Mouse (Mus musculus): ENCODE measurements around the gene Yif1a. TPM values are rescaled to one million over a fixed set of nuclear protein-coding genes. Genes with fewer than 3 reads are reported as not detected.
A peak's percentile ranks its signal among the peaks of the same experiment; 100 is the strongest.

The Yif1a gene
- 111 and 119 TPM in 2 replicates for polyA plus RNA-seq (2015; fragmentation: Nextera tagmentation; extraction: Ambion mirVana)

DNA sequence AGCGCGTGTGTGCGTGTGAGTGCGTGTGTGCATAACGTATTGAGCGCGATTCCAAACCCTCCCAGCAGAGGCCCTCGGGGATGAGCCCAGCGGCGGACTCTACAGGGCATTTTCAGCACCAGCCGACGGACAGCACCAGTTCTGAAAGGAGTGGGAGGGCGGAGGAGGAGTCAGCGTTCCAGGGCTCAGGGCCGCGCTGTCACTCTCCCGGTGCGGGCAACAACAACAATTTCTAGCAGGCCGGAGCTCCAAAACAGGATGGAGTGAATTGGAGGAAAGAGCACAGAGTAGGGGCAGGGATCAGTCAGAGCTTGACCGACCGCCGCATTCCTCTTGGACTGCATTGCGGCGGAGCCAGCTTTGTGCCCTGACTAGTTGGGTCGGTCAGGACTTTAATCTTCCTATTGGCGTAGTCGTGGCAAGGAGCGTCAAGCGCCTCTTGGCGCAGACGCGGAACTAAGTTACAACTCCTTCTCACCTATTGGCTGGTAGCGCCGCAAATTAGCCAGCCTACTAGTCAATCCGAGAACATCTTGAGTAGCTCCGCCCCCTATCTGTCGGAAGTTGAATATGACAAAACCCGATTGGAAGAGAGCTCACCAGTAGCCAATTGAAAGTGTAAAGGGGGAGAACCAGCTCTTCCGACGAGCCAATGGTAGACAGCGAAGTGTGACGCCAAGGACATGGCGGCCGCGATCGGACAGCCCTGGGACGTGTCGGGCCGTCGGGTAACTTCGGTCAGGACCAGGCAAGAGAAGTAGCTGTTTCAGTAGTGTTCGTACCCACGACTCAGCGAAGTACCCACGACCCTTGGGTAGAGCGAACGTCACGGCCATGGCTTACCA is at the start of gene Yif1a:
Gene Yif1a (plus strand): TSS at position 655 of the 845 bp plus-strand sequence.
- ATAC-seq (ENCODE audit: insufficient number of reproducible peaks, low FRiP score, low TSS enrichment, low read depth): peak; percentile 91
- WGBS: under 1% methylated on average over 58 of the region's 58 CpGs
- H3K4me2 ChIP-seq (replicated peaks): peak within 1 kb of the TSS; percentile 55
- peaks cover 27% of the 10 kb centered on the region for H3K4me1 ChIP-seq
- H3K27me3 ChIP-seq: peaks cover 35% of the 10 kb centered on the region
- H3K27ac ChIP-seq (replicated peaks): peak within 1 kb of the TSS; percentile 87
- peak within 1 kb of the TSS; percentile 78 for H3K4me3 ChIP-seq (replicated peaks)
- peak within 1 kb of the TSS; percentile 57 for H3K9ac ChIP-seq
- H3K9me3 ChIP-seq (replicated peaks): no peaks in the 10 kb centered on the region
- H3K36me3 ChIP-seq: peaks cover 33% of the 10 kb centered on the region

DNA sequence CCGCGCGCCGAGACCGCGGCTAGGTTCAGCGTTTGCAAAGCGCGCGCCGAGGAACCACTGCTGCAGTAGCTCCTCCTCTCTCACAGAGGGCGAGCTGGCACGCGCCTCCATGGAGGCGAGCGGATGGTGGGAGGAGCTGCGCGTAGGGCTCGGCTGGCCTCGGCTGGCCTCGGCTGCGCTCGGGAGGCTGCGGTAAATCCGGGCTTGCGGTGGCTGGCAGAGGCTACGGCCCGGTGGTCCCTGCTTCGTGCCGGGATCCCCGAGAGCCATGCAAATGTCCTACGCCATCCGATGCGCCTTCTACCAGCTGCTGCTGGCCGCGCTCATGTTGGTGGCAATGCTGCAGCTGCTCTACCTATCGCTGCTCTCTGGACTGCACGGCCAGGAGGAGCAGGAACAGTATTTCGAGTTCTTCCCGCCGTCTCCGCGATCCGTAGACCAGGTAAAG is 49.6 kb upstream of the Yif1a start, which contains the start of the genes B4gat1 and AC124502.3:
Gene B4gat1 (plus strand): TSS at position 118 of the 448 bp plus-strand sequence.
Gene AC124502.3 (plus strand): TSS at position 183 of the 448 bp plus-strand sequence.
- H3K27me3 ChIP-seq: no peaks in the 10 kb centered on the region
- peak within 1 kb of the TSS; percentile 98 for H3K9ac ChIP-seq
- peaks cover 39% of the 10 kb centered on the region for H3K4me1 ChIP-seq
- peak within 1 kb of the TSS; percentile 85 for H3K27ac ChIP-seq (replicated peaks)
- under 1% methylated on average over 44 of the region's 44 CpGs for WGBS
- H3K4me2 ChIP-seq (replicated peaks): peak within 1 kb of the TSS; percentile 95
- peak; percentile 88 for ATAC-seq (ENCODE audit: insufficient number of reproducible peaks, low FRiP score, low TSS enrichment, low read depth)
- H3K36me3 ChIP-seq: 0 out of 2 replicates have a peak, but pooled peaks cover 8% of the 10 kb centered on the region
- no peaks in the 10 kb centered on the region for H3K9me3 ChIP-seq (replicated peaks)
- peak within 1 kb of the TSS; percentile 71 for H3K4me3 ChIP-seq (replicated peaks)

- H3K4me2 ChIP-seq (replicated peaks): peak overlapping the region; percentile 95
- peak overlapping the region; percentile 98 for H3K9ac ChIP-seq
- ATAC-seq (ENCODE audit: insufficient number of reproducible peaks, low FRiP score, low TSS enrichment, low read depth): peak; percentile 7; the same call in 1 of the 2 replicates
- H3K9me3 ChIP-seq (replicated peaks): no peaks in the 10 kb centered on the region
- no peaks in the 10 kb centered on the region for H3K27me3 ChIP-seq
- H3K4me1 ChIP-seq: peaks cover 39% of the 10 kb centered on the region
- H3K36me3 ChIP-seq: 0 out of 2 replicates have a peak, but pooled peaks cover 8% of the 10 kb centered on the region
- 10% methylated on average over 41 of the region's 41 CpGs for WGBS
- peak overlapping the region; percentile 71 for H3K4me3 ChIP-seq (replicated peaks)
- peak overlapping the region; percentile 85 for H3K27ac ChIP-seq (replicated peaks)
Measured at GRCm38 (mm10) chr19:5039301-5040114, 48.8 kb upstream of the Yif1a start.

DNA sequence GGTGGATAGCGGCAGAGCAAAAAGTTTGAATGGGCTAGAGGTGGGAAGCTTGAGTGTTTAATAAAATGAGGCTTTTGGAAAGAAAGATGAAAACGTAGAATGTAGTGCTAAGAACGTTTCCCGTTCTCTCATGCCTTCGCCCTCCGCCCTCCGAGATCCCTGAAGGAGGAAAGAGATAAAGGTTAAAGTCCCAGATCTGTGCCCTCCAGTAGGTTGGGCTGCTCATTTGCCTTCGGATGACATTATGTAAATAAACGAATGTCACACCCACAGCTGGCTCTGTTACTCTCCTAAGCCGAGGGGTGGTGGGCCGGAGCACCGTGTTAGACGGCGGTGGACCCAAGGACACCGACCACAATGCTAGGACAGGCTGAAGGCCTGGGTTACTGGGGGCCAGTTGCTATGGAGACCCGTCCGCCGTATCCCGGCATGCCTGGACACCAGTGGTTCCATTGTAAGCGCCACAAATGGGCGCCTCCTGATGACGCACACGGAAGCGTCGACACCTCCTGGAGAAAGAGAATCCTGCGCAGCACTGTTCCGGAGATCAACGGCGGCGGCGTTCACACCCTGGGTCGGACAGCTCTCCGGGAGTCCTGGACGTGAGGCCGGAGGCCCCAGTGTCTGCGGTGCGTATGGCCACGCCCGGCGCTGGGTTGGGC is 47.3 kb upstream of the Yif1a start, which contains the start of gene Brms1:
Gene Brms1 (plus strand): TSS at position 493 of the 662 bp plus-strand sequence.
- Histone ChIP-seq H3K4me1 (peaks cover 39% of the 10 kb centered on the region), H3K9me3 (replicated peaks) (no peaks in the 10 kb centered on the region), H3K4me2 (replicated peaks) (peak within 1 kb of the TSS; percentile 95), H3K36me3 (peaks cover 12% of the 10 kb centered on the region; the same call in 1 of the 2 replicates), H3K27ac (replicated peaks) (peak within 1 kb of the TSS; percentile 59), H3K9ac (peak within 1 kb of the TSS; percentile 64), H3K27me3 (no peaks in the 10 kb centered on the region), H3K4me3 (replicated peaks) (peak within 1 kb of the TSS; percentile 71)
- WGBS: 6% methylated on average over 40 of the region's 40 CpGs
- ATAC-seq (ENCODE audit: insufficient number of reproducible peaks, low FRiP score, low TSS enrichment, low read depth): peak; percentile 68

- ATAC-seq (ENCODE audit: insufficient number of reproducible peaks, low FRiP score, low TSS enrichment, low read depth): peak; percentile 4; the same call in 1 of the 2 replicates
- Histone ChIP-seq H3K4me1 (peaks cover 39% of the 10 kb centered on the region), H3K27me3 (no peaks in the 10 kb centered on the region), H3K9me3 (replicated peaks) (no peaks in the 10 kb centered on the region), H3K4me2 (replicated peaks) (peak overlapping the region; percentile 95), H3K36me3 (peaks cover 18% of the 10 kb centered on the region), H3K9ac (peak overlapping the region; percentile 64), H3K4me3 (replicated peaks) (peak overlapping the region; percentile 71), H3K27ac (replicated peaks) (peak overlapping the region; percentile 59)
- 2% methylated on average over 16 of the region's 16 CpGs for WGBS
Measured at GRCm38 (mm10) chr19:5041588-5041987, 46.8 kb upstream of the Yif1a start.

DNA sequence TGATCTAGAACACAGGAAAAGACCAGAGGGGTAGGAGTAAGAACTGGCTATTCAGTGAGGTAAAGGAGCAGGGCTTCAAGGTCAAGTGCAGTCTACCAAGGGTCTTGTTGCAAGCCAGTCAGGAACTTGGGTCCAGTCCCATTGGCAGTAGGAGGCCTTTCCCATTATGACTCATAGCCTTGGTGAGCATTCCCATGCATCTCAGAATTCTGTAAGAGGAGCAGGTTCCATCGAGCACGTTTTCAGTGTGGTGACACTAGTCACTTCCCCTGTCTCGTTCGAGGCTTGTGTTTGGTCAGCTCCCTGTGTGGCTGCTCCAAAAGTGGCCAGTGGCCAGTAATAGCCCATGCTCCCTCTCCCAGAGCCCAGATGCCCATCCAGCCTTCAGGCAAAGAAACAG is 42.8 kb upstream of the Yif1a start:
- 80% methylated on average over 4 of the region's 4 CpGs for WGBS
- Histone ChIP-seq H3K36me3 (peaks cover 47% of the 10 kb centered on the region), H3K9me3 (replicated peaks) (no peaks in the 10 kb centered on the region), H3K4me2 (replicated peaks) (no peak overlapping the region), H3K4me3 (replicated peaks) (no peak overlapping the region), H3K27me3 (no peaks in the 10 kb centered on the region; the same call in 1 of the 2 replicates), H3K4me1 (peaks cover 27% of the 10 kb centered on the region), H3K9ac (no peak overlapping the region), H3K27ac (replicated peaks) (no peak overlapping the region)
- ATAC-seq (ENCODE audit: insufficient number of reproducible peaks, low FRiP score, low TSS enrichment, low read depth): no peak

- H3K4me1 ChIP-seq: peaks cover 32% of the 10 kb centered on the region
- H3K4me2 ChIP-seq (replicated peaks): no peak overlapping the region
- no peak overlapping the region for H3K9ac ChIP-seq
- H3K9me3 ChIP-seq (replicated peaks): no peaks in the 10 kb centered on the region
- no peak overlapping the region for H3K27ac ChIP-seq (replicated peaks)
- H3K36me3 ChIP-seq: peaks cover 41% of the 10 kb centered on the region
- 85% methylated on average over 14 of the region's 14 CpGs for WGBS
- no peak overlapping the region for H3K4me3 ChIP-seq (replicated peaks)
- ATAC-seq (ENCODE audit: insufficient number of reproducible peaks, low FRiP score, low TSS enrichment, low read depth): no peak
- peaks cover 28% of the 10 kb centered on the region for H3K27me3 ChIP-seq
Measured at GRCm38 (mm10) chr19:5048138-5049056, 39.9 kb upstream of the Yif1a start.

GRCm38 (mm10) chr19:5049325-5049724 is 39.0 kb upstream of the Yif1a start:
- H3K36me3 ChIP-seq: peaks cover 39% of the 10 kb centered on the region
- H3K27me3 ChIP-seq: peaks cover 31% of the 10 kb centered on the region
- H3K4me1 ChIP-seq: peaks cover 32% of the 10 kb centered on the region
- no peak overlapping the region for H3K4me3 ChIP-seq (replicated peaks)
- H3K27ac ChIP-seq (replicated peaks): no peak overlapping the region
- H3K9me3 ChIP-seq (replicated peaks): no peaks in the 10 kb centered on the region
- no peak overlapping the region for H3K4me2 ChIP-seq (replicated peaks)
- WGBS: 66% methylated on average over 6 of the region's 6 CpGs
- H3K9ac ChIP-seq: no peak overlapping the region
- no peak for ATAC-seq (ENCODE audit: insufficient number of reproducible peaks, low FRiP score, low TSS enrichment, low read depth)

GRCm38 (mm10) chr19:5050047-5050905 is 38.1 kb upstream of the Yif1a start, which contains the start of gene Rin1:
TSS of gene Rin1 (plus strand) at chr19:5050481.
- H3K4me1 ChIP-seq: peaks cover 32% of the 10 kb centered on the region
- 15% methylated on average over 14 of the region's 14 CpGs for WGBS
- no peak for ATAC-seq (ENCODE audit: insufficient number of reproducible peaks, low FRiP score, low TSS enrichment, low read depth)
- H3K27me3 ChIP-seq: peaks cover 31% of the 10 kb centered on the region
- peak within 1 kb of the TSS; percentile 40 for H3K4me2 ChIP-seq (replicated peaks)
- 0 out of 2 replicates have a peak within 1 kb of the TSS, but pooled peaks have one; percentile 28 for H3K27ac ChIP-seq (replicated peaks)
- peak within 1 kb of the TSS; percentile 29 for H3K4me3 ChIP-seq (replicated peaks)
- H3K36me3 ChIP-seq: peaks cover 39% of the 10 kb centered on the region
- no peaks in the 10 kb centered on the region for H3K9me3 ChIP-seq (replicated peaks)
- H3K9ac ChIP-seq: no peak within 1 kb of the TSS

All from embryonic facial prominence, embryonic 15.5 days (tissue).